Mouse (Mus musculus): ENCODE data around the gene Tuft1. TPM values are rescaled to one million over a fixed set of nuclear protein-coding genes. Genes with fewer than 3 reads are reported as not detected.

The Tuft1 gene
- polyA plus RNA-seq, 1 experiment from 2014 or later = 3.4 TPM

- WGBS = 68% methylated on average over 2 of the region's 2 CpGs
- H3K27ac ChIP-seq = no peak overlapping the region
- no peak for DNase-seq (ENCODE audit: extremely low spot score, low spot score)
- H3K27me3 ChIP-seq (ENCODE audit: poor library complexity, severe bottlenecking) = no peaks in the 10 kb centered on the region
- peaks cover 22% of the 10 kb centered on the region for H3K4me1 ChIP-seq
- peaks cover 5% of the 10 kb centered on the region; the same call in 1 of the 2 replicates for H3K36me3 ChIP-seq (replicated peaks)
- no peak overlapping the region for H3K4me3 ChIP-seq
- H3K9me3 ChIP-seq = no peaks in the 10 kb centered on the region
Measured at GRCm38 (mm10) chr3:94567242-94567641, 91.4 kb downstream of the Tuft1 start.

GRCm38 (mm10) chr3:94565557-94565956, 93.1 kb downstream of the Tuft1 start:
- DNase-seq (ENCODE audit: extremely low spot score, low spot score) = no peak
- no peaks in the 10 kb centered on the region for H3K27me3 ChIP-seq (ENCODE audit: poor library complexity, severe bottlenecking)
- peaks cover 22% of the 10 kb centered on the region for H3K4me1 ChIP-seq
- H3K9me3 ChIP-seq = no peaks in the 10 kb centered on the region
- peaks cover 9% of the 10 kb centered on the region; the same call in 1 of the 2 replicates for H3K36me3 ChIP-seq (replicated peaks)
- no peak overlapping the region for H3K4me3 ChIP-seq
- H3K27ac ChIP-seq = no peak overlapping the region
- 72% methylated on average over 2 of the region's 2 CpGs for WGBS

GRCm38 (mm10) chr3:94565127-94565526, 93.5 kb downstream of the Tuft1 start:
- no peak for DNase-seq (ENCODE audit: extremely low spot score, low spot score)

GRCm38 (mm10) chr3:94564356-94565010, 94.2 kb downstream of the Tuft1 start:
- H3K4me1 ChIP-seq = peaks cover 22% of the 10 kb centered on the region
- H3K27ac ChIP-seq = no peak overlapping the region
- no peaks in the 10 kb centered on the region for H3K9me3 ChIP-seq
- H3K36me3 ChIP-seq (replicated peaks) = peaks cover 18% of the 10 kb centered on the region
- H3K27me3 ChIP-seq (ENCODE audit: poor library complexity, severe bottlenecking) = no peaks in the 10 kb centered on the region
- no peak for DNase-seq (ENCODE audit: extremely low spot score, low spot score)
- WGBS = 86% methylated on average over 4 of the region's 4 CpGs
- H3K4me3 ChIP-seq = no peak overlapping the region

More at GRCm38 (mm10) chr3:94565127-94565526, 93.5 kb downstream of the Tuft1 start:
- WGBS = 70% methylated on average over 3 of the region's 3 CpGs
- H3K4me1 ChIP-seq = peaks cover 22% of the 10 kb centered on the region
- peaks cover 12% of the 10 kb centered on the region for H3K36me3 ChIP-seq (replicated peaks)
- H3K27me3 ChIP-seq (ENCODE audit: poor library complexity, severe bottlenecking) = no peaks in the 10 kb centered on the region
- H3K9me3 ChIP-seq = no peaks in the 10 kb centered on the region
- H3K27ac ChIP-seq = peak overlapping the region; percentile 22; the same call in 1 of the 2 replicates
- no peak overlapping the region for H3K4me3 ChIP-seq

- no peaks in the 10 kb centered on the region for H3K27me3 ChIP-seq (ENCODE audit: poor library complexity, severe bottlenecking)
- H3K4me3 ChIP-seq = no peak overlapping the region
- H3K36me3 ChIP-seq (replicated peaks) = peaks cover 31% of the 10 kb centered on the region
- peaks cover 22% of the 10 kb centered on the region for H3K4me1 ChIP-seq
- no peak for DNase-seq (ENCODE audit: extremely low spot score, low spot score)
- WGBS = 84% methylated on average over 3 of the region's 3 CpGs
- H3K9me3 ChIP-seq = no peaks in the 10 kb centered on the region
- no peak overlapping the region for H3K27ac ChIP-seq
Measured at GRCm38 (mm10) chr3:94563163-94563562, 95.5 kb downstream of the Tuft1 start.

Other genes starting within 250 kb of the Tuft1 start
- 37.6 and 38.1 TPM in 2 replicates for gene Tdrkh, start 245.6 kb downstream of the Tuft1 start, polyA plus RNA-seq (2016; fragmentation: Nextera tagmentation; extraction: Ambion mirVana)
- 70.9 and 74.5 TPM in 2 replicates for gene Mrpl9, start 215.6 kb downstream of the Tuft1 start, polyA plus RNA-seq (2016; fragmentation: Nextera tagmentation; extraction: Ambion mirVana)
- 0.62 and 0.81 TPM in 2 replicates for gene Oaz3, start 215.0 kb downstream of the Tuft1 start, polyA plus RNA-seq (2016; fragmentation: Nextera tagmentation; extraction: Ambion mirVana)
- 34.7 and 46.8 TPM in 2 replicates for gene Celf3, start 180.6 kb downstream of the Tuft1 start, polyA plus RNA-seq (2016; fragmentation: Nextera tagmentation; extraction: Ambion mirVana)
- gene Riiad1, start 178.5 kb downstream of the Tuft1 start, polyA plus RNA-seq (2016; fragmentation: Nextera tagmentation; extraction: Ambion mirVana) = 6.0 and 6.9 TPM in 2 replicates
- gene Snx27, start 76.2 kb downstream of the Tuft1 start, polyA plus RNA-seq (2016; fragmentation: Nextera tagmentation; extraction: Ambion mirVana) = 41.2 and 46.5 TPM in 2 replicates
- gene Gm10972, start 15.8 kb downstream of the Tuft1 start, polyA plus RNA-seq (2016; fragmentation: Nextera tagmentation; extraction: Ambion mirVana) = not detected in 2 replicates
- not detected in 2 replicates for gene Selenbp2, start 34.7 kb upstream of the Tuft1 start, polyA plus RNA-seq (2016; fragmentation: Nextera tagmentation; extraction: Ambion mirVana)
- gene Cgn, start 127.6 kb upstream of the Tuft1 start, polyA plus RNA-seq (2016; fragmentation: Nextera tagmentation; extraction: Ambion mirVana) = 9.1 and 10.3 TPM in 2 replicates
- gene Pogz, start 178.7 kb upstream of the Tuft1 start, polyA plus RNA-seq (2016; fragmentation: Nextera tagmentation; extraction: Ambion mirVana) = 18.5 and 20.3 TPM in 2 replicates
- gene Psmb4, start 228.1 kb upstream of the Tuft1 start, polyA plus RNA-seq (2016; fragmentation: Nextera tagmentation; extraction: Ambion mirVana) = 345 and 349 TPM in 2 replicates